Mouse (Mus musculus) granulocyte monocyte progenitor cell, adult 5-6 weeks (primary cell): ENCODE data around the gene Cdc20. TPM values are rescaled to one million over a fixed set of nuclear protein-coding genes. Genes with fewer than 3 reads are reported as not detected.

Experiments used
- total RNA-seq, 2 experiments: library from RNA; stranded (forward) in 1 of 2; stranded (reverse) in 1 of 2; fragments of 200-712, 200-1000 nt in 1 of 2; fragments of >200 nt in 1 of 2; fragmentation: Nextera tagmentation in 1 of 2; gene quantifications; 2 replicates each; pipeline ENCODE4 v1.2.3; 2014 to 2017

Gene Cdc20
- total RNA-seq, 2 experiments from 2014 or later = 26.7 to 88.2 TPM

Other genes starting within 250 kb of the Cdc20 start
- 0.17 TPM in 1 of 2 replicates, not detected in the other for gene Ptprf, start 145.9 kb downstream of the Cdc20 start, total RNA-seq (2014; fragmentation: Nextera tagmentation)
- 0.04 TPM in 1 of 2 replicates, not detected in the other for gene Ptprf, start 145.9 kb downstream of the Cdc20 start, total RNA-seq (2017)
- 20.6 and 25.0 TPM in 2 replicates for gene Szt2, start 28.1 kb downstream of the Cdc20 start, total RNA-seq (2014; fragmentation: Nextera tagmentation)
- gene Szt2, start 28.1 kb downstream of the Cdc20 start, total RNA-seq (2017) = 3.7 and 4.0 TPM in 2 replicates
- gene Med8, start 28.0 kb downstream of the Cdc20 start, total RNA-seq (2014; fragmentation: Nextera tagmentation) = 75.7 and 79.4 TPM in 2 replicates
- 94.8 and 103 TPM in 2 replicates for gene Med8, start 28.0 kb downstream of the Cdc20 start, total RNA-seq (2017)
- 116 and 119 TPM in 2 replicates for gene Elovl1, start 9.3 kb downstream of the Cdc20 start, total RNA-seq (2014; fragmentation: Nextera tagmentation)
- gene Elovl1, start 9.3 kb downstream of the Cdc20 start, total RNA-seq (2017) = 53.6 and 63.3 TPM in 2 replicates
- gene Mpl, start 20.2 kb upstream of the Cdc20 start, total RNA-seq (2014; fragmentation: Nextera tagmentation) = 0.11 and 0.49 TPM in 2 replicates
- not detected in 2 replicates for gene Mpl, start 20.2 kb upstream of the Cdc20 start, total RNA-seq (2017)
- gene Tie1, start 52.7 kb upstream of the Cdc20 start, total RNA-seq (2014; fragmentation: Nextera tagmentation) = 3.9 and 7.2 TPM in 2 replicates
- gene Tie1, start 52.7 kb upstream of the Cdc20 start, total RNA-seq (2017) = 4.3 and 4.5 TPM in 2 replicates
- gene 2610528J11Rik, start 89.6 kb upstream of the Cdc20 start, total RNA-seq (2014; fragmentation: Nextera tagmentation) = not detected in 2 replicates
- not detected in 2 replicates for gene 2610528J11Rik, start 89.6 kb upstream of the Cdc20 start, total RNA-seq (2017)
- not detected in 2 replicates for gene Tmem125, start 106.7 kb upstream of the Cdc20 start, total RNA-seq (2014; fragmentation: Nextera tagmentation)
- 0.82 TPM in 1 of 2 replicates, not detected in the other for gene Tmem125, start 106.7 kb upstream of the Cdc20 start, total RNA-seq (2017)
- 1.2 and 1.3 TPM in 2 replicates for gene Cfap57, start 183.4 kb upstream of the Cdc20 start, total RNA-seq (2014; fragmentation: Nextera tagmentation)
- gene Cfap57, start 183.4 kb upstream of the Cdc20 start, total RNA-seq (2017) = 2.8 and 3.9 TPM in 2 replicates
- 100 and 111 TPM in 2 replicates for gene Ebna1bp2, start 183.4 kb upstream of the Cdc20 start, total RNA-seq (2014; fragmentation: Nextera tagmentation)
- 158 and 165 TPM in 2 replicates for gene Ebna1bp2, start 183.4 kb upstream of the Cdc20 start, total RNA-seq (2017)
- gene Olfr62, start 221.6 kb upstream of the Cdc20 start, total RNA-seq (2014; fragmentation: Nextera tagmentation) = not detected in 2 replicates
- gene Olfr62, start 221.6 kb upstream of the Cdc20 start, total RNA-seq (2017) = not detected in 2 replicates